Mouse (Mus musculus) MEL (cell line): ENCODE measurements around the gene Srsf3. TPM values are rescaled to one million over a fixed set of nuclear protein-coding genes. Genes with fewer than 3 reads are reported as not detected.

Experiments used
- DNase-seq: peaks from one replicate; pipeline ENCODE4 v3.0.0; 2011; ENCODE audit warnings: low read depth, low spot score
- H3K27ac ChIP-seq: 2 replicates; pipeline ENCODE4 v1.5.1; 2012; ENCODE audit warnings: low read depth, mild to moderate bottlenecking, control low read depth, low read length, moderate library complexity; ENCODE audit not compliant: control insufficient read depth
- H3K27me3 ChIP-seq, 2 experiments: fragments of 150-350 bp in 1 of 2; sonication (generic) in 1 of 2; 2 replicates each; pipeline ENCODE4 v1.6.1; 2012; ENCODE audit warnings: low read length in 2 of 2, mild to moderate bottlenecking in 2 of 2, improper control_type of control experiment in 1 of 2, moderate library complexity in 1 of 2; ENCODE audit not compliant: insufficient read depth in 2 of 2, control insufficient read depth in 1 of 2
- H3K36me3 ChIP-seq, 2 experiments: 2 replicates each; pipeline ENCODE4 v1.6.1; 2012 to 2014; ENCODE audit warnings: low read length in 2 of 2, improper control_type of control experiment in 1 of 2, inconsistent platforms in 1 of 2, mild to moderate bottlenecking in 1 of 2; ENCODE audit not compliant: insufficient read depth in 2 of 2, control insufficient read depth in 1 of 2
- H3K4me1 ChIP-seq, 2 experiments: fragments of 150-350 bp in 1 of 2; sonication (generic) in 1 of 2; 2 replicates each; pipeline ENCODE4 v1.6.1; 2012; ENCODE audit warnings: low read length in 2 of 2, improper control_type of control experiment in 1 of 2, mild to moderate bottlenecking in 1 of 2; ENCODE audit not compliant: insufficient read depth in 2 of 2, control insufficient read depth in 1 of 2
- H3K4me3 ChIP-seq, 2 experiments: fragments of 150-350 bp in 1 of 2; sonication (generic) in 1 of 2; 2 replicates each; pipeline ENCODE4 v1.5.1; 2012; ENCODE audit warnings: low read depth in 2 of 2, low read length in 2 of 2, mild to moderate bottlenecking in 2 of 2, moderate library complexity in 2 of 2, control low read depth in 1 of 2, improper control_type of control experiment in 1 of 2; ENCODE audit not compliant: control insufficient read depth in 1 of 2, insufficient read depth in 1 of 2
- H3K79me2 ChIP-seq: 2 replicates; pipeline ENCODE4 v1.6.1; 2012; ENCODE audit warnings: mild to moderate bottlenecking, low read length, moderate library complexity; ENCODE audit not compliant: control insufficient read depth, poor library complexity, insufficient read depth
- H3K9ac ChIP-seq: 2 replicates; pipeline ENCODE4 v1.6.1; 2012; ENCODE audit warnings: low read depth, mild to moderate bottlenecking, control low read depth, low read length, moderate library complexity; ENCODE audit not compliant: control insufficient read depth, poor library complexity, severe bottlenecking
- H3K9me3 ChIP-seq: fragments of 150-350 bp; sonication (generic); replicated peaks from 2 replicates; pipeline ENCODE4 v1.6.1; 2012; ENCODE audit warnings: mild to moderate bottlenecking, low read length, improper control_type of control experiment, moderate library complexity; ENCODE audit not compliant: insufficient read depth
- CHD2 ChIP-seq: IDR thresholded peaks from 2 replicates; pipeline ENCODE4 v1.6.1; 2011; ENCODE audit warnings: low read length, improper control_type of control experiment
- ELF1 ChIP-seq: IDR thresholded peaks from 2 replicates; pipeline ENCODE4 v1.6.1; 2014; ENCODE audit warnings: low read depth, mild to moderate bottlenecking, inconsistent platforms, low read length, improper control_type of control experiment, moderate library complexity
- GATA1 ChIP-seq: IDR thresholded peaks from 2 replicates; pipeline ENCODE4 v1.6.1; 2011; ENCODE audit warnings: low read depth, low read length, improper control_type of control experiment
- KAT2A ChIP-seq: conservative IDR thresholded peaks from 2 replicates; pipeline ENCODE4 v1.6.1; 2012; ENCODE audit warnings: low read depth, low read length, improper control_type of control experiment, inconsistent platforms
- MAFK ChIP-seq: IDR thresholded peaks from 2 replicates; pipeline ENCODE4 v1.6.1; 2011; ENCODE audit warnings: low read depth, mild to moderate bottlenecking, low read length, improper control_type of control experiment, borderline replicate concordance
- MXI1 ChIP-seq: IDR thresholded peaks from 2 replicates; pipeline ENCODE4 v1.6.1; 2011; ENCODE audit warnings: mild to moderate bottlenecking, low read depth, low read length, improper control_type of control experiment
- MYB ChIP-seq: IDR thresholded peaks from 2 replicates; pipeline ENCODE4 v1.6.1; 2011; ENCODE audit warnings: mild to moderate bottlenecking, low read depth, low read length, improper control_type of control experiment
- MYC ChIP-seq: IDR thresholded peaks from 2 replicates; pipeline ENCODE4 v1.6.1; 2011; ENCODE audit warnings: low read depth, mild to moderate bottlenecking, low read length, improper control_type of control experiment, moderate library complexity
- NELFE ChIP-seq: IDR thresholded peaks from 2 replicates; pipeline ENCODE4 v1.6.1; 2011; ENCODE audit warnings: low read depth, low read length, improper control_type of control experiment
- POLR2AphosphoS5 ChIP-seq: IDR thresholded peaks from 2 replicates; pipeline ENCODE4 v1.6.1; 2012; ENCODE audit warnings: low read depth, borderline replicate concordance, mild to moderate bottlenecking, inconsistent platforms, low read length, moderate library complexity, mixed read lengths
- UBTF ChIP-seq: IDR thresholded peaks from 2 replicates; pipeline ENCODE4 v1.6.1; 2012; ENCODE audit warnings: low read depth, mild to moderate bottlenecking, inconsistent platforms, low read length, improper control_type of control experiment, moderate library complexity, borderline replicate concordance; ENCODE audit not compliant: insufficient read depth
- ZC3H11A ChIP-seq: IDR thresholded peaks from 2 replicates; pipeline ENCODE4 v1.6.1; 2012; ENCODE audit warnings: low read depth, mild to moderate bottlenecking, inconsistent platforms, low read length, improper control_type of control experiment
- ZMIZ1 ChIP-seq: IDR thresholded peaks from 2 replicates; pipeline ENCODE4 v1.6.1; 2012; ENCODE audit warnings: low read depth, mild to moderate bottlenecking, inconsistent platforms, low read length, improper control_type of control experiment, moderate library complexity
- polyA plus RNA-seq, 2 experiments: library from polyadenylated mRNA; stranded (reverse) in 1 of 2; unstranded in 1 of 2; fragments of >175 nt in 1 of 2; fragments of >200 nt in 1 of 2; gene quantifications; 2 replicates each; pipeline versions ENCODE4 v1.2.1 to v1.2.4; 2012; ENCODE audit warnings: low replicate concordance in 2 of 2, low read depth in 1 of 2; ENCODE audit not compliant: insufficient read length in 2 of 2, insufficient read depth in 1 of 2, missing spikeins in 1 of 2
- total RNA-seq: library from RNA; depleted of rRNA; stranded (reverse); fragments of 300-350 nt; gene quantifications from 2 replicates; pipeline ENCODE4 v1.2.3, GENCODE M21; 2012

The Srsf3 gene
- total and polyA plus RNA-seq, 3 experiments: 326 to 556 (median 367) TPM

DNA sequence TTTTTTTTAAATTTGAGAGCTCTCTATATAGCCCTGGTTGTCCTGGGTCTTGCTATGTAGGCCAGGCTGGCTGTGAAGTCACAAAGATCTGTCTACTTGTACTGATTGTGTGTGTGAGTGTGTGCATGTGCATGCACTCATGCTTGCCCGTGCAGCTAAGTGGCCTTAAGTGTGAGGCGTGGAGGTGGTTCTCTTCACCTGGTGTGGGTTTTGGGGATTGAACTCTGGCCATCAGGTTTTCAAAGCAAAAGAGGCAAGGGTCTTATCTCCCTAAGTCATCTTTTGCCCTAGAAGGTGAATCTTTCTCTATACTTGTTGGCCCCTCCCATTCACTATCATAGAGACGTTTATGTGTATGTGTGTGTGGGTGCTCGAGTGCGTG lies 17.1 kb downstream of the Srsf3 start:
- no peaks in the 10 kb centered on the region for H3K9me3 ChIP-seq
- H3K27ac ChIP-seq: no peak overlapping the region
- H3K79me2 ChIP-seq: no peaks in the 10 kb centered on the region
- H3K4me1 ChIP-seq: peaks cover under 1 to 6% of the 10 kb centered on the region in 2 experiments; a peak in 2 of 4 replicates
- no peak for DNase-seq
- H3K9ac ChIP-seq: no peak overlapping the region
- no peak overlapping the region for H3K4me3 ChIP-seq
- TF ChIP-seq GATA1 (peak; percentile 38; the same call in 1 of the 2 replicates), ZMIZ1 (no peak)
- H3K36me3 ChIP-seq: peaks cover under 1 to 4% of the 10 kb centered on the region in 2 experiments; a peak in 2 of 4 replicates
- H3K27me3 ChIP-seq: no peaks in the 10 kb centered on the region

DNA sequence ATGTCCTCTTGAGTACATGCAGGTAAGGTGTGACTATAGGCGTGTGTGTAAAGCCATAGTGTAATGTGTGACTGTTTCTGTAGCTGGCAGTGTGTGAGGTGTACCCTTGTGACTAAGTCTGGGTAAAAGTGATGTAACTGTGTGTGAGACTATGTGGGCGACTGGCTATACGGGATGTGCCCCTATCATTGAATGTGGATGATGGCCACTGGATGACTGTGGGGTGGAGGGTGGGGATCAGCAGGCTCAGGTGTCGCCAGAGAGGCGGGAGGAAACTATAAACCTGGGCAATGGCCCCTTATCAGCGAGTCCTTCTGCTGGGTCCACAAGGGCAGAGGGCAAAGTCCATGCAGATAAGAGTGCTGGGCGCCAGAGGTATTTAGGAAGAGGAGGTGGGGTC lies 17.5 kb downstream of the Srsf3 start:
- Histone ChIP-seq H3K27ac (no peak overlapping the region), H3K9me3 (no peaks in the 10 kb centered on the region), H3K9ac (no peak overlapping the region), H3K79me2 (no peaks in the 10 kb centered on the region), H3K27me3 (no peaks in the 10 kb centered on the region), H3K4me1 (peaks cover 3 to 6% of the 10 kb centered on the region in 2 experiments; a peak in 2 of 4 replicates), H3K36me3 (peaks cover 0 to 4% of the 10 kb centered on the region in 2 experiments; a peak in 2 of 4 replicates), H3K4me3 (no peak overlapping the region)
- DNase-seq: no peak
- TF ChIP-seq NELFE (no peak), MAFK (no peak), ELF1 (no peak), MXI1 (no peak)

DNA sequence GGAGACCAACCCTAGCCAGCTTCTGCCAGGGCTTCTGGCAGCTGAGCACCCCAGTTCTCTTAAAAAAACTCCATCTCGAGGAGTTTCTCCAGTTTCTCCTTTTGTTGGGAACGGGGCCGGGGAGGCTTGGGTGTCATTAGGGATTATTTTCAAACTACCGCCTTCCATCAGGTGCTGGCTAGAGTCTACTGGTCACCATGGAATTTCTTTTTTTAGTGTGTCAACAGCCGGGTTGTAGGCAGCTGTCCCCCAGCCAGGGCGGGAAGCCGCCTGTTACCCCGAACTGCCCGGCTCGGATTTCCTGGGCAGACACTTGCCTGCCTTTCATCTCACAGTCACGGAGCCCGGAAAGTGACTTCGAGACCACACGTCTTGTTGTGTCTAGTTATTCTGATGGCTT lies 18.4 kb downstream of the Srsf3 start:
- H3K9me3 ChIP-seq: no peaks in the 10 kb centered on the region

DNA sequence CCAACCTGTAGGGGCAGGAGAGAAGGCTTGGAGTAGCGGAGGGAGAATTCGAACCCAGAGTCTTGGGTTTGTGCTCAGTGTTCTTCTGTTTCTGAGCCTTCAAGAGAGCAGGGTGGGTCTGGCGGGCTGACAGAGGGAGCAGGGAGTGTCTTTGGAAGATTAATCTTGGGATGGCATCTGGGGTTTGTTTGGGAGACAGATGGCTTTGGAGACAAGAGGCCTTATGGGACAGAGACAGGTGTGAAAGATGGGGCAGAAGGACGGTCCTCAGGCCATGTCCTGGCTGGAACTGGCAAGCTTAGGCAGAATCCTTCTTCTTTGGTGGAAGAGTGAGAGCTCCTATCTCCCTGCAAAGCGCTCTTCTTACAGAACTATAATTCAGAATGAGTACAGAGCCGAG lies 20.6 kb downstream of the Srsf3 start:
- Histone ChIP-seq H3K27ac (no peak overlapping the region), H3K9ac (no peak overlapping the region), H3K4me1 (peaks cover 3 to 6% of the 10 kb centered on the region in 2 experiments; a peak in 2 of 4 replicates), H3K27me3 (no peaks in the 10 kb centered on the region), H3K9me3 (no peaks in the 10 kb centered on the region), H3K4me3 (no peak overlapping the region), H3K36me3 (peaks cover 0 to 2% of the 10 kb centered on the region in 2 experiments; a peak in 1 of 4 replicates), H3K79me2 (no peaks in the 10 kb centered on the region)
- no peak for DNase-seq
- TF ChIP-seq ZC3H11A (no peak), UBTF (no peak), NELFE (no peak), MYC (no peak), POLR2AphosphoS5 (no peak), MYB (no peak), CHD2 (no peak)

More for the DNA sequence above, 18.4 kb downstream of the Srsf3 start:
- peaks cover 0 to 2% of the 10 kb centered on the region in 2 experiments; a peak in 1 of 4 replicates for H3K36me3 ChIP-seq
- no peak for TF ChIP-seq KAT2A
- H3K27me3 ChIP-seq: no peaks in the 10 kb centered on the region
- DNase-seq: no peak
- no peak overlapping the region for H3K27ac ChIP-seq
- peaks cover 3 to 6% of the 10 kb centered on the region in 2 experiments; a peak in 2 of 4 replicates for H3K4me1 ChIP-seq
- H3K79me2 ChIP-seq: no peaks in the 10 kb centered on the region
- no peak overlapping the region for H3K4me3 ChIP-seq
- H3K9ac ChIP-seq: no peak overlapping the region
